Mouse (Mus musculus) olfactory bulb, adult 2 months (tissue): Measurements from ENCODE around the gene Cdh13.

Experiments used
- CTCF ChIP-seq: fragments of 200-500 bp; IDR thresholded peaks from 2 replicates; pipeline ENCODE4 v1.5.1; 2012; ENCODE audit warnings: low read depth, mild to moderate bottlenecking, low read length, moderate library complexity; ENCODE audit not compliant: insufficient read depth
- POLR2A ChIP-seq: fragments of 200-500 bp; IDR thresholded peaks from 2 replicates; pipeline ENCODE4 v1.6.1; 2012; ENCODE audit warnings: mild to moderate bottlenecking, low read depth, low read length, moderate library complexity; ENCODE audit not compliant: insufficient read depth

- no peak for TF ChIP-seq CTCF
- TF ChIP-seq POLR2A: no peak
Observed at GRCm38 (mm10) chr8:118270751-118271402, 12.7 kb upstream of the Cdh13 start.
